Mouse (Mus musculus) brain, embryonic 14.5 days (tissue): ENCODE results near the gene Smok2b.
"Not testable (repeated sequence)": the region's sequence is repeated elsewhere in the genome, so short reads cannot be mapped to it uniquely, and the experiment has no call there.

Experiments
- CTCF ChIP-seq: fragments of 200-500 bp; IDR thresholded peaks from 2 replicates; pipeline ENCODE4 v1.5.1; 2012; ENCODE audit warnings: inconsistent platforms, mild to moderate bottlenecking, moderate library complexity, borderline replicate concordance; ENCODE audit not compliant: insufficient read depth, insufficient read length; ENCODE audit errors: extremely low read depth
- POLR2A ChIP-seq: fragments of 200-500 bp; IDR thresholded peaks from 2 replicates; pipeline ENCODE4 v1.6.1; 2012; ENCODE audit warnings: mild to moderate bottlenecking, inconsistent platforms, borderline replicate concordance; ENCODE audit not compliant: poor library complexity, insufficient read depth, insufficient read length, severe bottlenecking; ENCODE audit errors: extremely low read depth

- TF ChIP-seq CTCF, POLR2A: not testable (repeated sequence)
These were observed 31.2 kb upstream of the Smok2b start for GRCm38 (mm10) chr17:13198812-13199211.
